Mouse (Mus musculus): ENCODE measurements around the gene Eef2k. TPM values are rescaled to one million over a fixed set of nuclear protein-coding genes. Genes with fewer than 3 reads are reported as not detected.
"Not testable (repeated sequence)": the region's sequence is repeated elsewhere in the genome, so short reads cannot be mapped to it uniquely, and the experiment has no call there.

The Eef2k gene
- polyA plus RNA-seq, 1 experiment from 2014 or later = 15.0 TPM

DNA sequence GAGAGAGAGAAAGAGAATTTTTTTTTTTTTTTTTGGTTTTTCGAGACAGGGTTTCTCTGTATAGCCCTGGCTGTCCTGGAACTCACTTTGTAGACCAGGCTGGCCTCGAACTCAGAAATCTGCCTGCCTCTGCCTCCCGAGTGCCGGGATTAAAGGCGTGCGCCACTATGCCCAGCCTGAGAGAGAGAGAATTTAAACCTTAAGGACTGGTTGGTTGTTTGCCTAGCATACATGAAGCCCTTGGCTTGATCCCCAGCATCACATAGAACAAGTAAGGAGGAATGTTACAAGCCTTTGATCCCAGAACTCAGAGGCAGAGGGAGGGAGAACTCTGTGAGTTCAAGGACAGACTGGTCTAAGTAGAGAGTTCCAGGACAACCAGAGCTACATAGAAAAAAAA lies 68.6 kb downstream of the Eef2k start:
- not testable (repeated sequence) for H3K4me1 ChIP-seq (replicated peaks; ENCODE audit: control insufficient read depth, insufficient read depth, low read length); H3K4me2 ChIP-seq (replicated peaks); H3K9ac ChIP-seq; H3K27ac ChIP-seq; H3K4me3 ChIP-seq (replicated peaks; ENCODE audit: low read length); DNase-seq (ENCODE audit: low spot score); H3K36me3 ChIP-seq (replicated peaks; ENCODE audit: control insufficient read depth, insufficient read depth); H3K27me3 ChIP-seq (ENCODE audit: control insufficient read depth, insufficient read depth, low read length); H3K9me3 ChIP-seq (ENCODE audit: control insufficient read depth, low read length); ATAC-seq (ENCODE audit: low FRiP score)
- 95% methylated on average over 6 of the region's 6 CpGs for WGBS

DNA sequence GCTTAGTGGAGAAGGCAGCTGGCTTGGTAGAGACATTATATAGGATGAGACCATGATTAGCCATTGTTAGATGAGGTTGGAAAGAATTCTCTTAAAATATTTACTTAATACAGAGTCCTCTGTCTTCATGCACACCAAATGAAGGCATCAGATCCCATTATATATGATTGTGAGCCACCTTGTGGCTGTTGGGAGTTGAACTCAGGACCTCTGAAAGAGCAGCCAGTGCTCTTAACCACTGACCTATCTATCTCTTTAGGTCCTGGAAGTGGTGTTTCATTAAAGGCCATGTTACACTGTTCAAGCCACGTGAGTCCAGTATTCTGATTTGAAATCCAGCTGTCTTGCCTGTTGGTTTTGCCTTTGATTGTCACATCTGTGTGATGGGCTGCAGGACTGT lies 70.7 kb downstream of the Eef2k start:
- H3K4me1 ChIP-seq (replicated peaks; ENCODE audit: control insufficient read depth, insufficient read depth, low read length) = no peaks in the 10 kb centered on the region
- H3K27ac ChIP-seq = no peak overlapping the region
- 47% methylated on average over 1 of the region's 1 CpGs for WGBS
- ATAC-seq (ENCODE audit: low FRiP score) (no peak), DNase-seq (ENCODE audit: low spot score) (no peak)
- H3K27me3 ChIP-seq (ENCODE audit: control insufficient read depth, insufficient read depth, low read length) = no peaks in the 10 kb centered on the region
- H3K4me3 ChIP-seq (replicated peaks; ENCODE audit: low read length) = no peak overlapping the region
- H3K36me3 ChIP-seq (replicated peaks; ENCODE audit: control insufficient read depth, insufficient read depth) = no peaks in the 10 kb centered on the region
- no peak overlapping the region for H3K4me2 ChIP-seq (replicated peaks)
- H3K9ac ChIP-seq = no peak overlapping the region
- H3K9me3 ChIP-seq (ENCODE audit: control insufficient read depth, low read length) = no peaks in the 10 kb centered on the region

DNA sequence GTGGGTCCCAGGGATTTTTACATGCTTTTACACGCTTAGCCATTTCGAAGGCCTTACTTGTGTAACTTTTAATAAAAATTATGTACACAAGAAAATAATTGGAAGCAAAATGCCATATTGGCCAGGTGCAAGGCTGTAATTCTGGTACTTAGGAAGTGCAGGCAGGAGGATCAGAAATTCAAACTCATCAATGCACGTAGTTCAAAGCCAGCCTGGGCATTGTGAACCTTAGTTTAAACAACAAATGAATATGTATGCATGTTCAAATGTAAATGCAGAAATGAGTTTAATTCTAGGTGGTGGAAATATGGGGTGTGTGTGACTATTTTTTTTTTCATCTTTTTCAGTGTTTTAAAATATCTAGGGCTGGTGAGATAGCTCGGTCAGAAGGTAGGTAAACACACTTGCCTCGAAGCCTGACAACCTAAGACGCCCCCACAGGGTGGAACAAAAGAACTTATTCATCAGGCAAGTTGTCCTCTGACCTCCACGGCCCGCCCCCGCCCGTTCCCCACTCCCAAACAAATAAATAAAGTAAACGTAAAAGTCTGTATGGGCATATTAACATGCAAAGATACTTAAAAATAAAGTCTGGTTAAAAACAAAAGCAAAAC lies 73.7 kb downstream of the Eef2k start:
- no peaks in the 10 kb centered on the region for H3K27me3 ChIP-seq (ENCODE audit: control insufficient read depth, insufficient read depth, low read length)
- no peak for ATAC-seq (ENCODE audit: low FRiP score)
- H3K9me3 ChIP-seq (ENCODE audit: control insufficient read depth, low read length) = no peaks in the 10 kb centered on the region
- H3K4me1 ChIP-seq (replicated peaks; ENCODE audit: control insufficient read depth, insufficient read depth, low read length) = 0 out of 2 replicates have a peak, but pooled peaks cover 13% of the 10 kb centered on the region
- H3K36me3 ChIP-seq (replicated peaks; ENCODE audit: control insufficient read depth, insufficient read depth) = no peaks in the 10 kb centered on the region
- no peak overlapping the region for H3K9ac ChIP-seq
- WGBS = 21% methylated on average over 11 of the region's 11 CpGs
- H3K4me3 ChIP-seq (replicated peaks; ENCODE audit: low read length) = no peak overlapping the region
- no peak for DNase-seq (ENCODE audit: low spot score)
- H3K4me2 ChIP-seq (replicated peaks) = peak overlapping the region; percentile 61
- no peak overlapping the region for H3K27ac ChIP-seq

DNA sequence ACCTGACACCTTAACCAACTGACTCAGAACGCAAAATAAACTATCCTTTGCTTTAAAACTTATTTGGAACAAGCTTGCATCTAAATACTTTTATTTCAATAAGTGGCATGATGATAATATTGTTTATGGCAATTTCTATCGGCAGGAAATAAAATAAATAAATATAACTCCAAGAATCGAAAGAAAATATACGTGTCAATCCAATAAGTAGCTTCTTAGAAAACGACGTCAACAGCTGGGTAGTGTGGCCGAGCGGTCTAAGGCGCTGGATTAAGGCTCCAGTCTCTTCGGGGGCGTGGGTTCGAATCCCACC lies 74.6 kb downstream of the Eef2k start:
- Histone ChIP-seq H3K27ac (no peak overlapping the region), H3K9me3 (ENCODE audit: control insufficient read depth, low read length) (no peaks in the 10 kb centered on the region), H3K9ac (no peak overlapping the region), H3K27me3 (ENCODE audit: control insufficient read depth, insufficient read depth, low read length) (no peaks in the 10 kb centered on the region), H3K36me3 (replicated peaks; ENCODE audit: control insufficient read depth, insufficient read depth) (no peaks in the 10 kb centered on the region), H3K4me1 (replicated peaks; ENCODE audit: control insufficient read depth, insufficient read depth, low read length) (peaks cover 13% of the 10 kb centered on the region; the same call in 1 of the 2 replicates), H3K4me2 (replicated peaks) (peak overlapping the region; percentile 61), H3K4me3 (replicated peaks; ENCODE audit: low read length) (peak overlapping the region; percentile 76)
- ATAC-seq (ENCODE audit: low FRiP score) (peak; percentile 91; the same call in 1 of the 2 replicates), DNase-seq (ENCODE audit: low spot score) (no peak)
- 10% methylated on average over 12 of the region's 12 CpGs for WGBS

DNA sequence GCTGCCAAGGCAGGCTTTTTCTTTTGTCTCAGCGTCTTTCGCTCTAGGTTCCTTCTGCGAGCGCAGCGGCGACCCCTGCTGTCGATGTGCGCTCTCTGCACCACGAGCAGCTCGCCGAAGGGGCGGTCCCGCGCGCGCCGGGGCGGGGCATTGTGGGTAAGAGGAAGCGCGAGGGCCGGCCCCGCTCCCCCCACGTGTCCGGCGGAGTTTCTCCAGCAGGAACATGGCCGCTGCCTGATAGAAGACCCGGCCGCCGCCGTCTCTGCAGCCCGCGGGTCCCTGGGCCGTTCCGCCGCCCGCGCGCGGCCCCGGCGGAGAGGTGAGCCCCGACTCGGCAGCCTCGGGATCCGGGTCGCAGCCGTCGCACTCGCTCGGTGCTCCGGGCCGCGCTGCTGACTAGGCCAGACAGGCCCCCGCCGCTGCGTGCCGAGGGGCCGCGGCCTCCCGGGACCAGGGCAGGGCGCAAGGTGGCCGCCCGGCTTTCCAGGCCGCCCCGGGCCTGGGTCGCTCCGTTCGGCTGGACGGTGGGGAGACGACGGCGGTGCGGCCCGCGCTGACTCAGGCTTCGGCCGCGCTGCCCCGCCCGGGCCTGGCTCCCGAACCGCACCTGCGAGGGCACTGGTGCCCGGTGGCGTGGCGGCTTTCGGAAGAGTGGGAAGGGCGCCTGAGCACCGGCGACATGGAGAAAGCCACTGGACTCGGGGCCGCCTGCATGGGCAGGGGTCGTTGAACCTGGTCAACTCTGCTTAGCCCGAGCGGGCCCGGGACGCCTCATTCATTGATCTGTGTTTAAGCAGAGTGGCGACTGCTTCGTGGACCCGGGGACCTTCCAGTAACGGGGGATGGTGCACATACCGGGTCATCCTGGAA lies 75.2 kb downstream of the Eef2k start, which contains the start of gene Polr3e:
Gene Polr3e, plus strand, starts transcription at position 153 of the 870 bp plus-strand sequence.
- no peaks in the 10 kb centered on the region for H3K27me3 ChIP-seq (ENCODE audit: control insufficient read depth, insufficient read depth, low read length)
- peak within 1 kb of the TSS; percentile 81 for H3K9ac ChIP-seq
- peak within 1 kb of the TSS; percentile 76 for H3K4me3 ChIP-seq (replicated peaks; ENCODE audit: low read length)
- DNase-seq (ENCODE audit: low spot score) (peak; percentile 99), ATAC-seq (ENCODE audit: low FRiP score) (peak; percentile 95)
- peak within 1 kb of the TSS; percentile 61 for H3K4me2 ChIP-seq (replicated peaks)
- H3K27ac ChIP-seq = peak within 1 kb of the TSS; percentile 70
- H3K36me3 ChIP-seq (replicated peaks; ENCODE audit: control insufficient read depth, insufficient read depth) = peaks cover 2% of the 10 kb centered on the region; the same call in 1 of the 2 replicates
- H3K4me1 ChIP-seq (replicated peaks; ENCODE audit: control insufficient read depth, insufficient read depth, low read length) = peaks cover 13% of the 10 kb centered on the region; the same call in 1 of the 2 replicates
- H3K9me3 ChIP-seq (ENCODE audit: control insufficient read depth, low read length) = no peaks in the 10 kb centered on the region
- WGBS = under 1% methylated on average over 101 of the region's 102 CpGs

DNA sequence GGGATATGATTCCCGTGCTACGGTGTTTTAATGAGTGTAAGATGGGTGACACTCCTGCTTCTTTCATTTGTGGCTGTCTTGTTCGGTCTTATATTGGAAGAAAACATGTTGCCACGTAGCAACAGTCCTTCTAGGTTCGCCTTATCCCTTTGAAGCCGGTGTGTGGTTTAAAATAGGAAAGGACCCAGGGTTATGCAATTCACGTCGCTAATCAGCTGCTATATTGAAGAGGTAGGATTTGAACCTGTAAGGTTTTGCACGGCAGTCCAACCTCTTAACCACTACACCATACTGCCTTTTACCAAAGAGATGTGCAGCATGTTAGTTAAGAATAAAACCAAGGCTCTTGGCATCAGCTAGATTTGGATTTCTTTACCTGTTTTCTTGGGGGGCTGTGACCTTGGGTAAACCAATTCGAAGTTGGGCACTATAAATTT lies 75.9 kb downstream of the Eef2k start:
- H3K9ac ChIP-seq = peak overlapping the region; percentile 81
- ATAC-seq (ENCODE audit: low FRiP score) = peak; percentile 67
- H3K4me2 ChIP-seq (replicated peaks) = peak overlapping the region; percentile 61
- WGBS = 6% methylated on average over 10 of the region's 10 CpGs
- H3K27ac ChIP-seq = peak overlapping the region; percentile 70
- H3K4me3 ChIP-seq (replicated peaks; ENCODE audit: low read length) = peak overlapping the region; percentile 76
- no peaks in the 10 kb centered on the region for H3K9me3 ChIP-seq (ENCODE audit: control insufficient read depth, low read length)
- H3K4me1 ChIP-seq (replicated peaks; ENCODE audit: control insufficient read depth, insufficient read depth, low read length) = peaks cover 13% of the 10 kb centered on the region; the same call in 1 of the 2 replicates
- peak; percentile 92 for DNase-seq (ENCODE audit: low spot score)
- no peaks in the 10 kb centered on the region for H3K27me3 ChIP-seq (ENCODE audit: control insufficient read depth, insufficient read depth, low read length)
- H3K36me3 ChIP-seq (replicated peaks; ENCODE audit: control insufficient read depth, insufficient read depth) = peaks cover 5% of the 10 kb centered on the region; the same call in 1 of the 2 replicates

DNA sequence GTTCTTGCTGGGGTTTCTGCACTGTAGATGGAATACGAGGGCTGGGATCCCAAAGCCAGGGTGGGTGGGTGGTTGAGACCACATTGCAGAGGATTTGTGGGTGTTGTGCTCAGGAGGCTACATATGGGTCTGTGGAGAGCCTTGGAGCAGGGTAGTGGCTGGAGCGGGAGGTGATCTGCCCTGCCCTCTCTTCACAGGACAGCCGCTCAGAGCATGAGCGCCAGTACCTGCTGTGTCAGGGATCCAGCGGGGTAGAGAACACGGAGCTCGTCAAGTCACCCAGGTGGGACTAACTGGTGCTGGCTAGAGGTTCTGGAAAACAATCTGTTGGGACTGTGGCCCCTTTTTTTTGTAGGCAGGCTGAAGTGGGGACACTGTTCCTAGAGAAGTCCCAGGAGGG lies 90.5 kb downstream of the Eef2k start:
- H3K36me3 ChIP-seq (replicated peaks; ENCODE audit: control insufficient read depth, insufficient read depth) = peaks cover 93% of the 10 kb centered on the region
- H3K9me3 ChIP-seq (ENCODE audit: control insufficient read depth, low read length) = no peaks in the 10 kb centered on the region
- no peak overlapping the region for H3K4me2 ChIP-seq (replicated peaks)
- DNase-seq (ENCODE audit: low spot score) = no peak
- ATAC-seq (ENCODE audit: low FRiP score) = no peak
- H3K27me3 ChIP-seq (ENCODE audit: control insufficient read depth, insufficient read depth, low read length) = no peaks in the 10 kb centered on the region
- WGBS = 94% methylated on average over 7 of the region's 7 CpGs
- no peak overlapping the region for H3K9ac ChIP-seq
- no peak overlapping the region for H3K4me3 ChIP-seq (replicated peaks; ENCODE audit: low read length)
- no peaks in the 10 kb centered on the region for H3K4me1 ChIP-seq (replicated peaks; ENCODE audit: control insufficient read depth, insufficient read depth, low read length)
- H3K27ac ChIP-seq = no peak overlapping the region

DNA sequence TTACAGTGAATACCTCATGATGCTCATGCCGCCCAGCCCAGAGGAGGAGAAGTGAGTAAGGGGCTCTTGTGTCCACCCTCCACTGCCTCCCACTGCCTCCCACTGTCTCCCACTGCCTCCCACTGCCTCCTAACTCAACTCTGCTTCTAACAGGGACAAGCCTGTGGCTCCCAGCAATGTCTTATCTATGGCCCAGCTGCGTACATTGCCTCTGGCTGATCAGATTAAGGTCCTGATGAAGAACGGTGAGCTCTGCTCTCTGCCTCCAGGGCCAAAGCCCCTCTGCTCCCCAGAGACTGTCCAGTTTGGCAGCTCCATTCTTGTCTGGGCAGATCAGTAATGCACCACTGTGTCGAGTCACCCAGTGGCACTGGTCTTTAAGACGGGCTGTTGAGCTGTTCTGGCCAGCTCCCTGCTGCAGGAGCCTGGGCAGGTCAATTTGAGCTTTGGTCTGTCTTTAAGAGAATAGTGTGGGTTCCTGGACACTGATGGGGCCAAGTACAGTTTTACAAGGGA lies 91.1 kb downstream of the Eef2k start:
- H3K27me3 ChIP-seq (ENCODE audit: control insufficient read depth, insufficient read depth, low read length) = no peaks in the 10 kb centered on the region
- no peak for DNase-seq (ENCODE audit: low spot score)
- H3K4me2 ChIP-seq (replicated peaks) = no peak overlapping the region
- H3K4me1 ChIP-seq (replicated peaks; ENCODE audit: control insufficient read depth, insufficient read depth, low read length) = no peaks in the 10 kb centered on the region
- peaks cover 93% of the 10 kb centered on the region for H3K36me3 ChIP-seq (replicated peaks; ENCODE audit: control insufficient read depth, insufficient read depth)
- no peak for ATAC-seq (ENCODE audit: low FRiP score)
- H3K9me3 ChIP-seq (ENCODE audit: control insufficient read depth, low read length) = no peaks in the 10 kb centered on the region
- no peak overlapping the region for H3K4me3 ChIP-seq (replicated peaks; ENCODE audit: low read length)
- no peak overlapping the region for H3K27ac ChIP-seq
- 82% methylated on average over 5 of the region's 5 CpGs for WGBS
- no peak overlapping the region for H3K9ac ChIP-seq

DNA sequence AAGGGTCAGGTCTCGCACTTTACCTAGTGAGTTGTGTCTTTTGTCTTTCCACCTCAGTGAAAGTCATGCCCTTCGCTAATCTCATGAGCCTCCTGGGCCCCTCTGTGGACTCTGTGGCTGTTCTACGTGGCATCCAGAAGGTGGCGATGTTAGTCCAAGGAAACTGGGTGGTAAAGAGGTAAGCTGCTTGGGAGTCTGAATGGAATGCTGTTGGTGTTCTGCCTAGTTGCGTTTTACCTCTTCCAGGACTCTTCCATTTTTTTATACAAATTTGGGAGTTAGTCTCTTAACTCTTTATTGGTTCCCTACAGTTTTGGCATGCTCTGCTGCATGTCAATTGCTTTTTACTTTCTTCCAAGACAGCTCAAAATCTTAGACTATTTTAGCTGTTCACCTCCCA lies 92.1 kb downstream of the Eef2k start:
- DNase-seq (ENCODE audit: low spot score) (peak; percentile 66), ATAC-seq (ENCODE audit: low FRiP score) (no peak)
- Histone ChIP-seq H3K4me1 (replicated peaks; ENCODE audit: control insufficient read depth, insufficient read depth, low read length) (no peaks in the 10 kb centered on the region), H3K9ac (no peak overlapping the region), H3K4me2 (replicated peaks) (no peak overlapping the region), H3K9me3 (ENCODE audit: control insufficient read depth, low read length) (no peaks in the 10 kb centered on the region), H3K4me3 (replicated peaks; ENCODE audit: low read length) (no peak overlapping the region), H3K27me3 (ENCODE audit: control insufficient read depth, insufficient read depth, low read length) (no peaks in the 10 kb centered on the region), H3K27ac (no peak overlapping the region), H3K36me3 (replicated peaks; ENCODE audit: control insufficient read depth, insufficient read depth) (peaks cover 93% of the 10 kb centered on the region)
- WGBS = 36% methylated on average over 5 of the region's 5 CpGs
